Mouse (Mus musculus): Measurements from ENCODE around the gene 2510002D24Rik. TPM values are rescaled to one million over a fixed set of nuclear protein-coding genes. Genes with fewer than 3 reads are reported as not detected.
"Not testable (repeated sequence)": the region's sequence is repeated elsewhere in the genome, so short reads cannot be mapped to it uniquely, and the experiment has no call there.

2510002D24Rik gene
- polyA plus RNA-seq, 1 experiment from 2014 or later, result 19.1 TPM

- H3K27me3 ChIP-seq; H3K36me3 ChIP-seq (replicated peaks); H3K4me1 ChIP-seq (replicated peaks); H3K4me3 ChIP-seq (replicated peaks); H3K27ac ChIP-seq (replicated peaks); H3K9me3 ChIP-seq (replicated peaks); H3K4me2 ChIP-seq; H3K9ac ChIP-seq; ATAC-seq (ENCODE audit: insufficient read depth): not testable (repeated sequence)
- WGBS (ENCODE audit: insufficient replicate concordance), result 76% methylated on average over 17 of the region's 17 CpGs
Observed at GRCm38 (mm10) chr16:18849521-18850190, 13.3 kb downstream of the 2510002D24Rik start.

GRCm38 (mm10) chr16:18858551-18858950 lies 22.2 kb downstream of the 2510002D24Rik start:
- Histone ChIP-seq H3K36me3 (replicated peaks) (no peaks in the 10 kb centered on the region), H3K4me2 (no peak overlapping the region), H3K27me3 (no peaks in the 10 kb centered on the region), H3K9ac (no peak overlapping the region), H3K27ac (replicated peaks) (no peak overlapping the region), H3K4me1 (replicated peaks) (no peaks in the 10 kb centered on the region), H3K9me3 (replicated peaks) (no peaks in the 10 kb centered on the region), H3K4me3 (replicated peaks) (no peak overlapping the region)
- no peak for ATAC-seq (ENCODE audit: insufficient read depth)

GRCm38 (mm10) chr16:18860186-18860585 lies 23.8 kb downstream of the 2510002D24Rik start:
- Histone ChIP-seq H3K9me3 (replicated peaks) (no peaks in the 10 kb centered on the region), H3K4me1 (replicated peaks) (no peaks in the 10 kb centered on the region), H3K9ac (no peak overlapping the region), H3K27ac (replicated peaks) (no peak overlapping the region), H3K4me2 (no peak overlapping the region), H3K27me3 (no peaks in the 10 kb centered on the region; the same call in 1 of the 2 replicates), H3K36me3 (replicated peaks) (no peaks in the 10 kb centered on the region), H3K4me3 (replicated peaks) (no peak overlapping the region)
- no peak for ATAC-seq (ENCODE audit: insufficient read depth)
- 40% methylated on average over 1 of the region's 1 CpGs for WGBS (ENCODE audit: insufficient replicate concordance)

GRCm38 (mm10) chr16:18870495-18870894 lies 34.1 kb downstream of the 2510002D24Rik start:
- H3K4me1 ChIP-seq (replicated peaks), result peaks cover 24% of the 10 kb centered on the region
- not testable (repeated sequence) for H3K9me3 ChIP-seq (replicated peaks); H3K27me3 ChIP-seq; H3K4me3 ChIP-seq (replicated peaks); H3K27ac ChIP-seq (replicated peaks); H3K9ac ChIP-seq
- H3K36me3 ChIP-seq (replicated peaks), result peaks cover 40% of the 10 kb centered on the region
- ATAC-seq (ENCODE audit: insufficient read depth), result peak; percentile 51; the same call in 1 of the 2 replicates
- peak overlapping the region; percentile 25; the same call in 1 of the 2 replicates for H3K4me2 ChIP-seq
- 34% methylated on average over 1 of the region's 1 CpGs for WGBS (ENCODE audit: insufficient replicate concordance)

GRCm38 (mm10) chr16:18876091-18876441 lies 39.7 kb downstream of the 2510002D24Rik start:
- peak overlapping the region; percentile 93 for H3K4me2 ChIP-seq
- peaks cover 50% of the 10 kb centered on the region for H3K36me3 ChIP-seq (replicated peaks)
- ATAC-seq (ENCODE audit: insufficient read depth), result no peak
- H3K9ac ChIP-seq, result peak overlapping the region; percentile 85
- no peaks in the 10 kb centered on the region for H3K27me3 ChIP-seq
- H3K4me1 ChIP-seq (replicated peaks), result peaks cover 46% of the 10 kb centered on the region
- peak overlapping the region; percentile 93 for H3K4me3 ChIP-seq (replicated peaks)
- no peaks in the 10 kb centered on the region for H3K9me3 ChIP-seq (replicated peaks)
- under 1% methylated on average over 17 of the region's 17 CpGs for WGBS (ENCODE audit: insufficient replicate concordance)
- peak overlapping the region; percentile 99 for H3K27ac ChIP-seq (replicated peaks)

GRCm38 (mm10) chr16:18876442-18877308 lies 40.3 kb downstream of the 2510002D24Rik start, which contains the start of the genes Mrpl40 and Hira:
Gene Mrpl40 (minus strand): TSS chr16:18876862.
Gene Hira (plus strand): TSS chr16:18877037.
- WGBS (ENCODE audit: insufficient replicate concordance), result under 1% methylated on average over 93 of the region's 93 CpGs
- ATAC-seq (ENCODE audit: insufficient read depth), result peak; percentile 92
- Histone ChIP-seq H3K9me3 (replicated peaks) (no peaks in the 10 kb centered on the region), H3K4me2 (peak within 1 kb of the TSS; percentile 93), H3K4me3 (replicated peaks) (peak within 1 kb of the TSS; percentile 93), H3K4me1 (replicated peaks) (peaks cover 43% of the 10 kb centered on the region), H3K9ac (peak within 1 kb of the TSS; percentile 85), H3K27ac (replicated peaks) (peak within 1 kb of the TSS; percentile 99), H3K36me3 (replicated peaks) (peaks cover 46% of the 10 kb centered on the region), H3K27me3 (no peaks in the 10 kb centered on the region)

GRCm38 (mm10) chr16:18877386-18878090 lies 41.2 kb downstream of the 2510002D24Rik start:
- Histone ChIP-seq H3K27me3 (no peaks in the 10 kb centered on the region), H3K36me3 (replicated peaks) (peaks cover 38% of the 10 kb centered on the region), H3K4me3 (replicated peaks) (peak overlapping the region; percentile 93), H3K4me1 (replicated peaks) (peaks cover 43% of the 10 kb centered on the region), H3K4me2 (peak overlapping the region; percentile 93), H3K9ac (peak overlapping the region; percentile 85), H3K9me3 (replicated peaks) (no peaks in the 10 kb centered on the region), H3K27ac (replicated peaks) (peak overlapping the region; percentile 99)
- under 1% methylated on average over 43 of the region's 43 CpGs for whole genome bisulfite sequencing (ENCODE audit: insufficient replicate concordance)
- peak; percentile 12 for ATAC-seq (ENCODE audit: insufficient read depth)

- Histone ChIP-seq H3K4me1 (replicated peaks) (peaks cover 41% of the 10 kb centered on the region), H3K4me2 (peak overlapping the region; percentile 93), H3K27me3 (no peaks in the 10 kb centered on the region), H3K27ac (replicated peaks) (peak overlapping the region; percentile 99), H3K4me3 (replicated peaks) (peak overlapping the region; percentile 93), H3K36me3 (replicated peaks) (peaks cover 31% of the 10 kb centered on the region), H3K9ac (peak overlapping the region; percentile 85), H3K9me3 (replicated peaks) (no peaks in the 10 kb centered on the region)
- WGBS (ENCODE audit: insufficient replicate concordance), result 13% methylated on average over 20 of the region's 20 CpGs
- ATAC-seq (ENCODE audit: insufficient read depth), result no peak
Observed at GRCm38 (mm10) chr16:18878091-18878720, 41.8 kb downstream of the 2510002D24Rik start.

- Histone ChIP-seq H3K27me3 (no peaks in the 10 kb centered on the region), H3K4me3 (replicated peaks) (no peak overlapping the region), H3K9me3 (replicated peaks) (no peaks in the 10 kb centered on the region), H3K4me1 (replicated peaks) (peaks cover 19% of the 10 kb centered on the region), H3K4me2 (no peak overlapping the region), H3K27ac (replicated peaks) (no peak overlapping the region), H3K9ac (no peak overlapping the region), H3K36me3 (replicated peaks) (peaks cover 26% of the 10 kb centered on the region; the same call in 1 of the 2 replicates)
- no peak for ATAC-seq (ENCODE audit: insufficient read depth)
Observed at GRCm38 (mm10) chr16:18884044-18884443, 47.7 kb downstream of the 2510002D24Rik start.
